Mouse (Mus musculus): ENCODE data around the gene Spp2. TPM values are rescaled to one million over a fixed set of nuclear protein-coding genes. Genes with fewer than 3 reads are reported as not detected.

The Spp2 gene
- total and polyA plus RNA-seq, 3 experiments: 0.11 to 1.0 TPM; not detected in 1

DNA sequence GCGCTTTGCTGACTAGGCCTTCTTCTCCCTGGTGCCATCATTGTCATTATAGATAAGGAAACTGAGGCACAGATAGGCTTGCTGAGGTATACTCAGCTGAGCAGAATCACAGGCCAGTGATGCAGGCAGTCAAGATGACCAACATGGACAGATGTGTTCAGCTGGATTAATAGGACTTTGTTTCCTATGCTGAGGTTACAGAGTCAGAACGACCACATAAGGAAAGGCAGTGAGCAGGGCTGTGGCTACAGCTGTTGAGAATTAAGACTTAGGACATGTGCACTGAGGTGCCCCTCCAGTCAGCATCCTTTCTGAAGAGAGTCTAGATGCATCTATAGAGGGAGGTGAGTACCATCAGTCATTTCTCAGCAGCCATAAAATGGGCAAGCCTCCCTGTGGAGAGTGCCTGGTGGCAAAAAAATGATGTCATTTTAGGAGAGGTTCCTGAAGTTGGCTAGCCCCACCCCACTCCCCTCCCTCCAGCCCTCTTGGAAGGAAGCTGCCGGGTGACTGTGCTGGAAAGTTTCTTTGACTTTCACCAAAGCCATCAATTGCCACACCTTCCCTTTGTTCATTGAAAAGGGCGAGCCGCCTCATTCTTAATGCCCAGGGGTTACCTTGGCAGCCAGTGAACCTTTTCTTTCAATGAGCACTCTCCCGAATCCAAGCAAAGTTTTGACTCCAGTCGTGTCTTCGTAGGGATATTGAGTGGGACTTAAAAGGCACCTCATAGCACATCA lies 59.7 kb downstream of the Spp2 start:
- DNase-seq: no peak

DNA sequence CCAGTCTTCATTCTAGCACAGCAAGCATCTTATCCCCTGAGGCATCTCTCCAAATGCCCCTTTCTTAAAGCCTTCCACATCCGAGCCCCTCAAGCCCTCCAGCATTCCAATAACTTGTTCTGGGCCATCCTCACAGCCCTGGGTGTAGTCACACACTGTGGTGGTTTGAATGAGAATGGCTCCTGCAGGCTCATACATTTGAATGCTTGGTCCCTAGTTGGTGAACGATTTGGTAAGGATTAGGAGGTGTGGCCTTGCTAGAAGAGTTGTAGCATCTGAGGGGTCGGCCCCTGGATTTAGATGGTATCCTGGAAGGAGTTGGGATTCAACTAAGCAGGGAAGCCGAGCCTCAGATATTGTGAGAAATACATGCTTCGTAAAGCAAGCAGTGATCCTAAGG lies 61.1 kb downstream of the Spp2 start:
- no peak for DNase-seq

DNA sequence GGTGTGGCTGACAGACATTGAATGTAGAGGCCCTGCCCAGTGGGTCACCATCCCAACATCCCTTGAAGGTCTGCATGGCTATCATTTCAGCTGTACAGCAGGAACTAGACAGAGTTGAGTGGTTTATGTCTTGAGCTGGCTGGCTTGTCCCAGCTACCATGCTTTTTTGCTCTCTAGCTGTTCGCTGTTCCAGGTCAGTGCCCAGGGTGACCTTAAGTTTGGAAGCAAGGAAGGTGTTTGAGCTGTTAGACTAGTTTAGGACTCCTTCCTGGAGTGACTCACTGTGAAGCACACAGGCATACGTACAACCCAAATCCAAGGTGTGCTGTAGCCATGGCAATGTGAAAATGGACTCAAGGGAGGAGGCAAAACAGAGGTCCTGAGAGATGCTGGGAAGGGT lies 61.6 kb downstream of the Spp2 start:
- DNase-seq: no peak

DNA sequence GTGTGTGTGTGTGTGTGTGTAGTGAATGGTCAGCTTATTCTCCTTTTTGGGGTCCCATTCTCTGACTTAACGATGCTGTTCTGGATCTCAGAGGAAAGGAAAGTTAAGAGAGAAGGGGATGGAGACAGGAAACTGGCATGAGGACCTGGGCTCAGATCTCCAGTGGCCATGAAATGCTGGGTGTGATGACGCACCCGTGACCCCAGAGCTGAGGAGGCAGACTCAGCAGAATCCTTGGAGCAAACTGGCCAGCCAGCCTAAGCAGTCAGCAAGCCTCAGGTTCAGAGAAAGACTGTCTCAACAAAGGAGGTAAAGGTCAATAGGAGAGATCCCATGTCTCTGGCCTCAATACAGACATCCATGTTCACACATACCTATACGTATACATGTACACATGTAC lies 63.0 kb downstream of the Spp2 start:
- DNase-seq: peak; percentile 51

DNA sequence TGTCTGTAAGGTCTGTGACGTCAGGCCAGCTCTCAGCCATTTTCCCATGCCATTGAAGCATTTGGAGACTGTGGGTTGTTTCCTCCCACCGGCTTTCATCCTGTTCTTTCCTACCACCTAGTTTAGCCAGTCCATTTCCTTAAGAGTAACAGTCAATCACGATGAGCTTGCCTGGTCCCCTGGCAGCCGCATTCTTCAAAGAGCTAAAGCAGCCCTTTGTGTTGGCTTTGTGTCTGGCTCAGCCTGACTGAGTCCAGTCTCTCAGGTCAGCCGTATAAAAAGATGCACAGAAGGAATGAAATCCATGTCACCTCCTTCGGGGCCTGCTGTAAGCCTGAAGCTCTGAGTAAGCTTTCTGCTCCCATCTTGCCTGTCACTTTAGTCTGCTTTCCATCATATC lies 65.5 kb downstream of the Spp2 start:
- no peak for DNase-seq

DNA sequence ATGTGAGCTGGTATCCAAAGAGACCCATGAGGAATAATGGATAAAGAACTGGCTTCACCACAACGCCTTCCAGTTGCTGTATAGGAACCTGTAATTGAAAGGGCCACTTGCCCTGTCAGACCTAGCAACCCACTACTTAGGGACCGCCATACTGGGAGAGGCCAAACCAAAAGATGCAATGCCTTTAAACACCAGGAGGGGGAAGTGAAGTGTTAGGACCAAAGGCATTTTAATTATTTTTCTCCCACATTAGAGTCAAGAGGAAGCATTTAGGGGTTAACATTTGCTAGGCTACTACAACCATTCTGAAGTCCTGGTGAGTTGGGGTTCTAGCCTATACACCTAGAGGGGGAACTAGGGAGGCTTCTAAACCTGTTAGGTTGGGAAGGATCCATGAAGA lies 67.1 kb downstream of the Spp2 start:
- DNase-seq: no peak

DNA sequence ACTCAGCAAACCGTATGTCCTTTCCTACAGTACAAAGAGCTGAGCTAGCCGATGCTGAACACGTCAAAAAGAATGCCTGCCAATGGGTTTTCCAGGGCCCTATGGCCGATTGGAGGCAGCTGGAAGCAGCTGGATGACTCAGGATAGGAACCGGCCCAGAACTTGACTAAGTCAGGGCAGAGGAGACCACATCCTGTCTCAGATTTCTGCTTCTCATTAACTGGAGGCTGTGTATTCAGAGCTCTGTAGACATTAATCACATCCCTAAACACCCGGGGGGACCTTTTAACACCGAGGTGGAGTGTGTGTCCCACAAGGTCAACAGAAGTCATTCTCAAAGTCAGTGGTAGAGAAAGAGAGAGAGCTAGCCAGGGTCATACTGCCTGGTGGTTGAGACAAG lies 67.8 kb downstream of the Spp2 start:
- peak; percentile 50 for DNase-seq

DNA sequence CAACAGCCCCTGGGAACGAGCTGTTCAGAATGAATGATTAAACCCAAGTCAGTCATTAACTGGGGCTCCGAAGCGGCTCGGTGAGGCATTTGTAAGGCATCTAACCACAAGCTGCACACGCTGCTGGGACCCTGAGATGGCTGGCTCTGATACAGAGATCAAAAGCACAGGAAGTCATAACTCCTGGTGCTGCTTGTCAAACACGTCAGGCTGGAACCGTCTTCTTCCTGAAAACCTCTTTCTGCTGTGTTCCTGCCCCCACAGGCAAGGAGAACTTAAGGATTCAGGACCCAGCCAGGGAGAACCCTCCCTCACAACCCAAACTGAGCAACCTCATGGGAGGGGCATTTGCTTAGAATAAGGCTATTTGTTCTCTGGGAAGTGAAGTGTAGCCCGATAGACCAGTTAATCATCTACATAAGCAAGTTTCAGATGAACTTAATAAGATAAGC lies 68.8 kb downstream of the Spp2 start:
- peak; percentile 71 for DNase-seq

Other genes starting within 250 kb of the Spp2 start
- gene Ugt1a5, start 240.9 kb upstream of the Spp2 start, total RNA-seq (2021): under 1 TPM; 0.14 to 0.29 TPM
- 0.07 and 0.11 TPM in 2 replicates for gene Ugt1a5, start 240.9 kb upstream of the Spp2 start, polyA plus RNA-seq (2012; rRNA removed)
- under 1 TPM in 1 of 2 experiments, not detected in 1; 0.29 TPM for gene Ugt1a2, start 206.4 kb upstream of the Spp2 start, total RNA-seq (2021)
- gene Ugt1a2, start 206.4 kb upstream of the Spp2 start, polyA plus RNA-seq (2012; rRNA removed): not detected in 2 replicates
- 1 to 10 TPM; 1.8 to 3.7 TPM for gene Dnajb3, start 201.2 kb upstream of the Spp2 start, total RNA-seq (2021)
- 3.1 and 3.9 TPM in 2 replicates for gene Dnajb3, start 201.2 kb upstream of the Spp2 start, polyA plus RNA-seq (2012; rRNA removed)
- 10 to 100 TPM in 1 of 2 experiments, not detected in 1; 53.5 TPM for gene Ugt1a1, start 195.0 kb upstream of the Spp2 start, total RNA-seq (2021)
- 4.0 and 9.7 TPM in 2 replicates for gene Ugt1a1, start 195.0 kb upstream of the Spp2 start, polyA plus RNA-seq (2012; rRNA removed)
- gene Mroh2a, start 180.0 kb upstream of the Spp2 start, total RNA-seq (2021): under 1 TPM in 1 of 2 experiments, not detected in 1; 0.10 TPM
- 0.03 and 0.17 TPM in 2 replicates for gene Mroh2a, start 180.0 kb upstream of the Spp2 start, polyA plus RNA-seq (2012; rRNA removed)
- 10 to 100 TPM; 24.7 to 25.5 TPM for gene Hjurp, start 129.3 kb upstream of the Spp2 start, total RNA-seq (2021)
- 13.6 and 17.5 TPM in 2 replicates for gene Hjurp, start 129.3 kb upstream of the Spp2 start, polyA plus RNA-seq (2012; rRNA removed)
- gene Trpm8, start 129.3 kb upstream of the Spp2 start, total RNA-seq (2021): not detected
- gene Trpm8, start 129.3 kb upstream of the Spp2 start, polyA plus RNA-seq (2012; rRNA removed): not detected in 2 replicates
- gene Glrp1, start 103.1 kb downstream of the Spp2 start, total RNA-seq (2021): not detected
- not detected in 2 replicates for gene Glrp1, start 103.1 kb downstream of the Spp2 start, polyA plus RNA-seq (2012; rRNA removed)